Mouse (Mus musculus) embryonic fibroblast, embryonic 13.5 days (primary cell): ENCODE measurements at regions not wholly inside any gene's neighbourhood (a gene's known extent, or its start where the extent isn't known, plus 50 kb on each side); places are given as distances from the start of the nearest gene placed in this dataset.

Source experiments
- CTCF ChIP-seq: IDR thresholded peaks from 2 replicates; pipeline ENCODE4 v1.5.1; 2011; ENCODE audit warnings: mild to moderate bottlenecking, control low read depth, low read length, moderate library complexity, borderline replicate concordance; ENCODE audit not compliant: insufficient read depth
- POLR2A ChIP-seq: IDR thresholded peaks from 2 replicates; pipeline ENCODE4 v1.6.1; 2011; ENCODE audit warnings: low read depth, mild to moderate bottlenecking, control low read depth, low read length, moderate library complexity

- TF ChIP-seq CTCF (no peak), POLR2A (no peak)
Observed at GRCm38 (mm10) chr5:7607517-7607916, 263.0 kb upstream of the Zfp804b start.
